Mouse (Mus musculus) lung, embryonic 14.5 days (tissue): ENCODE measurements at regions not wholly inside any gene's neighbourhood (a gene's known extent, or its start where the extent isn't known, plus 50 kb on each side); places are given as distances from the start of the nearest gene placed in this dataset.
A peak's percentile ranks its signal among the peaks of the same experiment; 100 is the strongest.
"Not testable (repeated sequence)": the region's sequence is repeated elsewhere in the genome, so short reads cannot be mapped to it uniquely, and the experiment has no call there.

Experiments
- ATAC-seq: fragments of 200-750 bp; cut with Nextera tagmentation; 2 replicates; pipeline ENCODE4 v1.8.0; 2017; ENCODE audit warnings: mild to moderate bottlenecking, moderate TSS enrichment, moderate library complexity; ENCODE audit not compliant: insufficient read depth
- DNase-seq: peaks from one replicate; pipeline ENCODE4 v3.0.0-alpha.2; 2015
- H3K27ac ChIP-seq: fragments of 300-500 bp; sonication (generic); 2 replicates; pipeline ENCODE4 v1.5.1; 2014; ENCODE audit warnings: low read depth, mild to moderate bottlenecking, moderate library complexity
- H3K27me3 ChIP-seq: fragments of 300-500 bp; sonication (generic); 2 replicates; pipeline ENCODE4 v1.6.1; 2014; ENCODE audit warnings: low read length, control low read depth; ENCODE audit not compliant: insufficient read depth
- H3K36me3 ChIP-seq: fragments of 300-500 bp; sonication (generic); 2 replicates; pipeline ENCODE4 v1.6.1; 2014; ENCODE audit warnings: control low read depth; ENCODE audit not compliant: insufficient read depth
- H3K4me1 ChIP-seq: fragments of 300-500 bp; sonication (generic); 2 replicates; pipeline ENCODE4 v1.6.1; 2014; ENCODE audit warnings: antibody characterized with exemption, control low read depth; ENCODE audit not compliant: insufficient read depth
- H3K4me2 ChIP-seq: fragments of 300-500 bp; sonication (generic); 2 replicates; pipeline ENCODE4 v1.6.1; 2014; ENCODE audit warnings: mild to moderate bottlenecking
- H3K4me3 ChIP-seq: fragments of 300-500 bp; sonication (generic); 2 replicates; pipeline ENCODE4 v1.5.1; 2014; ENCODE audit warnings: low read depth, low read length
- H3K9ac ChIP-seq: fragments of 300-500 bp; sonication (generic); 2 replicates; pipeline ENCODE4 v1.6.1; 2014
- H3K9me3 ChIP-seq: fragments of 300-500 bp; sonication (generic); 2 replicates; pipeline ENCODE4 v1.6.1; 2016; ENCODE audit warnings: low read depth, low read length, control low read depth
- CTCF ChIP-seq: IDR thresholded peaks from 2 replicates; pipeline ENCODE4 v1.5.1; 2016; ENCODE audit warnings: antibody characterized with exemption, low read depth
- WGBS: fragments of 180-500 bp; shearing (Covaris S2); extraction: QIAGEN DNeasy Blood & Tissue Kit; methylation state at CpG from one replicate; pipeline ENCODE4 v1.1.7; 2014; 5-methylcytosine and 5-hydroxymethylcytosine counted together

- H3K36me3 ChIP-seq, result no peaks in the 10 kb centered on the region
- peaks cover 4% of the 10 kb centered on the region; the same call in 1 of the 2 replicates for H3K4me1 ChIP-seq
- H3K27ac ChIP-seq, result no peak overlapping the region
- no peaks in the 10 kb centered on the region for H3K27me3 ChIP-seq
- no peaks in the 10 kb centered on the region for H3K9me3 ChIP-seq
- no peak for DNase-seq
- no peak for ATAC-seq
- no peak overlapping the region for H3K4me3 ChIP-seq
- no peak overlapping the region for H3K9ac ChIP-seq
- no peak overlapping the region for H3K4me2 ChIP-seq
- 61% methylated on average over 4 of the region's 4 CpGs for WGBS
- TF ChIP-seq CTCF, result no peak
Observed at GRCm38 (mm10) chr14:54128334-54128733, 125.6 kb downstream of the Dad1 start.

- Histone ChIP-seq H3K4me3 (no peak overlapping the region), H3K27ac (no peak overlapping the region), H3K4me1 (peaks cover 13% of the 10 kb centered on the region; the same call in 1 of the 2 replicates), H3K27me3 (no peaks in the 10 kb centered on the region), H3K36me3 (no peaks in the 10 kb centered on the region), H3K9ac (no peak overlapping the region), H3K9me3 (no peaks in the 10 kb centered on the region), H3K4me2 (no peak overlapping the region)
- no peak for DNase-seq
- ATAC-seq, result peak; percentile 70; the same call in 1 of the 2 replicates
- no peak for TF ChIP-seq CTCF
Observed at GRCm38 (mm10) chr14:54125510-54125909, 128.4 kb downstream of the Dad1 start.

DNA sequence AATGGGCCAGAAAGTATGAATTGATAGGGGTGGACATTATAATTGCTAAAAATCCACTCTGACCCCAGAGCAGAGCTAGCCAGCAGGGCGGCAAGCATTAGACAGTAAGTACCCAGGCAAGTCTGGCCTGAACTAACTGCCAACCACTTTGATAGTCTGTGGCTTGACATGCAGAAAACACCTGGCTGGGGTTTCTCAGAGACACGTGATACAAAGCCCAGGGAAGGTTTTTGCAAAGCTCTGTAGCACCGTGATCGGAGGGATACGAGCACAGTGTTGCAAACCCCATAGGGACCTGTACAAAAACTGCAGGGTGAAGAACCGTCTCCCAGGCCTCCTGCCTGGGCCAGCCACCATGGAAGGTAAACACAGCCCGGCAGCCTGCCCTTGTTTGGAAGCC, 131.9 kb downstream of the Dad1 start:
- no peaks in the 10 kb centered on the region for H3K27me3 ChIP-seq
- 48% methylated on average over 7 of the region's 7 CpGs for WGBS
- no peak for TF ChIP-seq CTCF

DNA sequence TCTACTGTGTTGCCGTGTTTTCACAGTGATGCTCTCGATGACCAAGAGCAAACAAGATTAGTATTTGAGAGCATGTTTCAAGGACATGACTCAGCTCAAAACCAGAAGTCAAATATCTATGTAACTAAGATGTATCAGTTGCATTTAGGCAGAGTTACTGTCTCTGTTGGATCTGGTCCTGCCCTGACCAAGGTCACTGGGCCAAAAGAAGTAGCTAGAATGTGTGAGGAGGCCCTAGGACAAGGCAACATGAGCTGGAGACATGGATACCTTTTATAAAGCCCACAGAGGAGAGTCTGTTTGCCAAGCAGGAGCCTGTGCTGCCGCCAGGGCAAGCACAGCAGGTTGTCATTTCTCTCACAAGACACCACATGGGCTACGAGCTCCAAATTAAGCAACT, 132.6 kb downstream of the Dad1 start:
- 73% methylated on average over 4 of the region's 4 CpGs for WGBS
- ATAC-seq (no peak), DNase-seq (no peak)
- no peak overlapping the region for H3K9ac ChIP-seq
- no peak overlapping the region for H3K4me3 ChIP-seq
- no peaks in the 10 kb centered on the region for H3K27me3 ChIP-seq
- no peak overlapping the region for H3K4me2 ChIP-seq
- TF ChIP-seq CTCF, result no peak
- H3K27ac ChIP-seq, result no peak overlapping the region
- H3K4me1 ChIP-seq, result peaks cover 13% of the 10 kb centered on the region; the same call in 1 of the 2 replicates
- no peaks in the 10 kb centered on the region for H3K36me3 ChIP-seq
- no peaks in the 10 kb centered on the region for H3K9me3 ChIP-seq

More for the DNA sequence above, 131.9 kb downstream of the Dad1 start:
- DNase-seq, result no peak
- Histone ChIP-seq H3K36me3 (no peaks in the 10 kb centered on the region), H3K27ac (no peak overlapping the region), H3K4me2 (no peak overlapping the region), H3K9me3 (no peaks in the 10 kb centered on the region), H3K4me3 (no peak overlapping the region), H3K4me1 (peaks cover 13% of the 10 kb centered on the region; the same call in 1 of the 2 replicates), H3K9ac (no peak overlapping the region)
- no peak for ATAC-seq

DNA sequence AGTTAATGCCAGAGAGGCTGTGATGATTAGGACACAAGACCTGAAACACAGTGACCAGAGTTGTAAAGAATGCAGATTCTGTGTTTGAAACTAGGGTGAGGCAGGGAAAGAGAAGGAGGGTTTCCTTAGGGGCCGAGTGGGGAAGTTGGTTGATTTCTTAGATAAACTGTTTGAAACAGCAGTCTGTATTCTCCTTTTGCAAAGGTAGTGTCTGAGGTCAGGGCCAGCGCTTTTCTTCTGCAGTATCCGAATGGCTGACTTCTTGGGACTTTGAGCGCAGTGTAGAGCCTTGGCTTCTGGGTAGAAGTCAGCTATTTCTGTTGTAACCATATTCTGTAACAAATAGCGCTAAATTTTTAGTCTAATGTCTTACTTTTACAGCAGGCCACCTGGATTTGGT, 133.7 kb downstream of the Dad1 start:
- H3K9ac ChIP-seq, result no peak overlapping the region
- DNase-seq (no peak), ATAC-seq (no peak)
- WGBS, result 86% methylated on average over 5 of the region's 5 CpGs
- no peak for TF ChIP-seq CTCF
- H3K27me3 ChIP-seq, result no peaks in the 10 kb centered on the region
- H3K9me3 ChIP-seq, result no peaks in the 10 kb centered on the region
- H3K27ac ChIP-seq, result no peak overlapping the region
- peaks cover 8% of the 10 kb centered on the region; the same call in 1 of the 2 replicates for H3K4me1 ChIP-seq
- H3K4me2 ChIP-seq, result no peak overlapping the region
- H3K36me3 ChIP-seq, result no peaks in the 10 kb centered on the region
- no peak overlapping the region for H3K4me3 ChIP-seq

DNA sequence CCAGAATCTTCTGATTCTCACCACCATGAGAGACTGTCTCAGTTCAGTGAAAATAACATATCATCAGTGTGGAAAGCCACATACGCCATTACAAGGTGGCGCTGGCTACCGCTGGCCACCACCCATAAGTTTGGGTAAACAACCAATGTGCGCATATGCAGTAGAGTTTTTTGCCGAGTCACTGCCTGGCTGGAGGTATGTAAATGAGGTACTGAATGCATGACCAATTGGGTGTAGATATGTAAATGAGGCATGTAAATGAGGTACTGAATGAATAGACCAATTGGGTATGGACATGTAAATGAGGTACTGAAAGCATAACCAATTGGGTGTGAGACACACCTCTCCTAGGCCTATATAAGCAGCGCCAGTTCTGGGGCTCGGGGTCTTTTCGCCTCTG, 136.3 kb downstream of the Dad1 start:
- not testable (repeated sequence) for ATAC-seq, H3K36me3 ChIP-seq, DNase-seq, H3K4me3 ChIP-seq, H3K9ac ChIP-seq, H3K9me3 ChIP-seq, H3K27me3 ChIP-seq, H3K27ac ChIP-seq, H3K4me2 ChIP-seq, H3K4me1 ChIP-seq
- WGBS, result 96% methylated on average over 8 of the region's 8 CpGs

DNA sequence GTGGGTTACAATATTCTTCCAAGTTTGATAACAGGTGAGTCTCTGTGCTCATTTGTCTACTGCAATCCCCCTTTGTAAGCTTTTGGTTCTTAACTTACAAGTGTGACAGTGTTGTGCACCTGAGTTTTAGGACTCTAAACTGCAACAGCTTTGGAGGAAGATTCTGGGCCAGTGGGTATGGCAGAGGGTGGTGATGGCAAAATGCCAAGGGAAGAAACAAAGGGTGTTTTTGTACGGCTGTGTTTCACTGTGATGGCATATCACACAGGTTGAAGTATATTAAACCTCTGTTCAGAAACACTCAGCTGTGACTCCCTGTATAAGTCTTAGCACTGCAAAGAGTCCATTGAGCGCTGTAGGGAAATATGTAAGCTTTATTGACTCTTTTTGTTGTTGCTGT, 140.7 kb downstream of the Dad1 start:
- ATAC-seq (no peak), DNase-seq (no peak)
- Histone ChIP-seq H3K4me3 (no peak overlapping the region), H3K4me2 (no peak overlapping the region), H3K36me3 (no peaks in the 10 kb centered on the region), H3K9ac (no peak overlapping the region), H3K27ac (no peak overlapping the region), H3K9me3 (no peaks in the 10 kb centered on the region), H3K4me1 (peaks cover 22% of the 10 kb centered on the region), H3K27me3 (no peaks in the 10 kb centered on the region)
- no peak for TF ChIP-seq CTCF
- WGBS, result 67% methylated on average over 2 of the region's 2 CpGs

DNA sequence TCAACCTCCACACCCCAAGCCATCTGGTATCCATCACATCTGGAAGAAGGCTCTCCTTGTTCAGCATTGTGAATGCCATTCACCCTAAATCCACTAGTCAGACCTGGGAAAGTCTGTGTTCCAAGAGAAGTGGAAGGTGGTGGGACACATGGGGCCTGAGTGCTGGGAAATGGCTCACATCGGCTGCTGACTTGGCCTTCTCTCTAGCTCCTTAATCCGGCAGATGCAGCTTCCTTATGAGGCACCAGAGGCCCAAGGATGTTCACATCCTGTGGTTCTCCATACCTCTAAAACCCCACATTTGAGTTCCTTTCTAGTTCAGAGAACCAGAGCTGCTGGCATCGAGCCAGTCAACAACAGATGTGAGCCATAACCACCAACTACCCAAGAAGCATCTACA, 142.9 kb downstream of the Dad1 start:
- Histone ChIP-seq H3K9me3 (no peaks in the 10 kb centered on the region), H3K27me3 (no peaks in the 10 kb centered on the region), H3K9ac (no peak overlapping the region), H3K4me2 (no peak overlapping the region), H3K4me1 (peaks cover 29% of the 10 kb centered on the region), H3K27ac (peak overlapping the region; percentile 55; the same call in 1 of the 2 replicates), H3K4me3 (no peak overlapping the region), H3K36me3 (no peaks in the 10 kb centered on the region)
- peak; percentile 77 for DNase-seq
- 51% methylated on average over 3 of the region's 3 CpGs for WGBS
- no peak for TF ChIP-seq CTCF
- peak; percentile 44 for ATAC-seq
